Mouse (Mus musculus) cerebellum, adult 2 months (tissue): ENCODE measurements at regions not wholly inside any gene's neighbourhood (a gene's known extent, or its start where the extent isn't known, plus 50 kb on each side); places are given as distances from the start of the nearest gene placed in this dataset.
"Not testable (repeated sequence)": the region's sequence is repeated elsewhere in the genome, so short reads cannot be mapped to it uniquely, and the experiment has no call there.

Experiments used
- DNase-seq, 2 experiments: peaks; one replicate each; pipeline ENCODE4 v3.0.0; 2021
- H3K27ac ChIP-seq: fragments of 200-500 bp; 2 replicates; pipeline ENCODE4 v1.5.1; 2012; ENCODE audit warnings: low read length, control low read depth, inconsistent platforms; ENCODE audit not compliant: insufficient read depth
- H3K27me3 ChIP-seq: fragments of 200-500 bp; 2 replicates; pipeline ENCODE4 v1.6.1; 2012; ENCODE audit warnings: inconsistent platforms, mild to moderate bottlenecking, low read length, moderate library complexity; ENCODE audit not compliant: control insufficient read depth, insufficient read depth
- H3K4me1 ChIP-seq: fragments of 200-500 bp; 2 replicates; pipeline ENCODE4 v1.6.1; 2011; ENCODE audit warnings: low read length; ENCODE audit not compliant: control insufficient read depth, insufficient read depth
- H3K4me3 ChIP-seq: fragments of 200-500 bp; replicated peaks from 2 replicates; pipeline ENCODE3; 2011; ENCODE audit warnings: mild to moderate bottlenecking, low read depth, low read length, control low read depth; ENCODE audit not compliant: insufficient read depth
- CTCF ChIP-seq: fragments of 200-500 bp; IDR thresholded peaks from 2 replicates; pipeline ENCODE4 v1.5.1; 2011; ENCODE audit warnings: low read depth, mild to moderate bottlenecking, control low read depth, low read length, moderate library complexity, borderline replicate concordance; ENCODE audit not compliant: insufficient read depth
- POLR2A ChIP-seq: fragments of 200-500 bp; IDR thresholded peaks from 2 replicates; pipeline ENCODE4 v1.6.1; 2011; ENCODE audit warnings: low read length, control low read depth, borderline replicate concordance; ENCODE audit not compliant: insufficient read depth
- WGBS: fragments of 180-500 bp; shearing (Covaris S2); methylation state at CpG from one replicate; pipeline ENCODE4 v1.1.7; 2018; 5-methylcytosine and 5-hydroxymethylcytosine counted together

GRCm38 (mm10) chr5:59996698-59997097 is 1811.9 kb upstream of the G6pd2 start:
- DNase-seq, result peak in 1 of 2 experiments; percentile 4
- Histone ChIP-seq H3K27ac (no peak overlapping the region), H3K27me3 (no peaks in the 10 kb centered on the region), H3K4me3 (no peak overlapping the region), H3K4me1 (no peaks in the 10 kb centered on the region)
- TF ChIP-seq POLR2A (no peak), CTCF (no peak)
- 73% methylated on average over 3 of the region's 3 CpGs for WGBS

- not testable (repeated sequence) for H3K4me3 ChIP-seq, H3K27ac ChIP-seq, DNase-seq, H3K27me3 ChIP-seq, H3K4me1 ChIP-seq
- WGBS, result 94% methylated on average over 6 of the region's 7 CpGs
Observed at GRCm38 (mm10) chr5:60042603-60043175, 1765.9 kb upstream of the G6pd2 start.

DNA sequence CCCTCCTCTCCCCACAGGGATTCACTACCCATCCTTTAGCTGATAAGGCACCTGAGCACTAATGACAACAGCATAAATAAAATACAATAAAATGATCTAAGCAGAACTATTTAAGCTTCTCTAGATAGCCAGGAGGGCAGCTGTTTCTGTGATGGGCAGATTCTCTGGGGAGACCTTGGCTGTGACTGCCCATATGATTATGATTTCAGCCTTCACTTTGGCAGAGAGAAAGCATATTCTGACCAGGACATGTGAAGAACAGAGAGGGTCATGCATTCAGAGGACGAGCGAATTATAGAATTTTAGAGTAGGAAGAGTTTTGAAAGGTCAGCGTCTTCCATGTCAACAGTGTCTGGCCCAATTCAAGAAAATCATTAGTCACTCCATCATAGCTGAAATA is 1759.6 kb upstream of the G6pd2 start:
- Histone ChIP-seq H3K4me3 (no peak overlapping the region), H3K4me1 (no peaks in the 10 kb centered on the region), H3K27ac (no peak overlapping the region), H3K27me3 (no peaks in the 10 kb centered on the region)
- 27% methylated on average over 3 of the region's 3 CpGs for WGBS
- no peak for DNase-seq
- TF ChIP-seq POLR2A (no peak), CTCF (no peak)

- Histone ChIP-seq H3K27me3 (no peaks in the 10 kb centered on the region), H3K4me3 (no peak overlapping the region), H3K4me1 (no peaks in the 10 kb centered on the region), H3K27ac (no peak overlapping the region)
- DNase-seq, result no peak
- TF ChIP-seq POLR2A (no peak), CTCF (no peak)
- WGBS, result 53% methylated on average over 6 of the region's 6 CpGs
Observed at GRCm38 (mm10) chr5:60061178-60061577, 1747.4 kb upstream of the G6pd2 start.
